Mouse (Mus musculus) spleen, embryonic (tissue): Measurements from ENCODE around the gene Acvr1c.

Experiments
- CTCF ChIA-PET: fragments of 350-600 bp; sonication (Branson Sonifier 250); formaldehyde crosslinking; loops from one replicate; lab custom pipeline; 2022; lab: Charles Lee

The Acvr1c gene

DNA sequence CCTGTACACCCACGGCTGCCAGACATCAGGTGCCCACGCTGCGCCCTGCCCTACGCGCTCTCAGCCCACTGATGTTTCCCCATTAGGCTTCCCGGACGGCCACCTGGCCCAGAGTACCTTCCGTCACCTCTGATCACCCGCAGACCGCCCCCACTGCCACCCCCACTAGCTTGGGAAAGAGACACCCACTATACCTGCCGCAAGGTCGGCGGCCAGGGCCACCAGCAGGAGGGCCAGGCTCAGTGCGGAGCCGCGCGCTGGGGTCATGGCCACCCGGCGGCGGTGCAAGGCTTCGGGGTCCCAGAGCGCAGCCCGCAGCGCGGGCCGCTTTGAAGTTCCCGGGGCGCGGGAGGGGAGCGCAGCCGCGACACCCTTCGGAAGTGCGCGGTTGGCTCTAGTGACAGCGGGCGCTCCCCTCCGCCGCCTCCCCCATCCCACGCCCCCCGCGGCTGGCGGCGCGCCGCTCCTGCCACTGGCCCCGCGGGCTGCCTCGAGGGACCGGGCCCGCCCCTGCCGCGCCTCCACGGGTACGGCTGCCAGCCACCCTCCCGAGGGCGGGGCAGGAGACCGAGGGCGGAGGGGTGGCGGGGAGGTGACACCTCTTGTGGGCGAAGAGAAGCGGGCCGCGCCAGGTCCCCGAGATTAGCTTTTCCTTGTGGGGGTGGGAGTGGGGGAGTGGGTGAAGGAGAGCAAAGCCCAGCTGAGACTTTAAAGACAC, at the start of gene Acvr1c:
Gene Acvr1c, minus strand, starts transcription at position 482 of the 718 bp plus-strand sequence.
- CTCF ChIA-PET, result no interaction called here

DNA sequence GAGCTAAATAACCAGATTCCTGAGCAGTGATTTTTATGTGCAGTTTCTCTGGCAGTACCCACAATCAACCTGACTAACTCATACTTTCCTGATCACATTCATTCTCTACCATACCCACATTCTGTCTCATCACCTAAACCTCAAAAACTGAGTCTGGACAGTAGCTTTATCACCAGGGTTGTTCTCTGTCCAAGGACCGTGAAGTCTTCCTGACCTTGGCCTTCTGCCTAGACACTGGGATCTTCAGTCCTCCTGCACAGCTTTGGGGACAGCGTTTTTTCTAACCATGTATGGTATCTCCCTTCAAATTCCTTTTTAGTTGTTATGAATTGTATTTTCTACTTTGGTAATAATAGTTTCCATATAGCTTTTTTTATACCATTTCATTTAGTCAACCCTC, 45.8 kb upstream of the Acvr1c start:
- CTCF ChIA-PET, result no interaction called here

DNA sequence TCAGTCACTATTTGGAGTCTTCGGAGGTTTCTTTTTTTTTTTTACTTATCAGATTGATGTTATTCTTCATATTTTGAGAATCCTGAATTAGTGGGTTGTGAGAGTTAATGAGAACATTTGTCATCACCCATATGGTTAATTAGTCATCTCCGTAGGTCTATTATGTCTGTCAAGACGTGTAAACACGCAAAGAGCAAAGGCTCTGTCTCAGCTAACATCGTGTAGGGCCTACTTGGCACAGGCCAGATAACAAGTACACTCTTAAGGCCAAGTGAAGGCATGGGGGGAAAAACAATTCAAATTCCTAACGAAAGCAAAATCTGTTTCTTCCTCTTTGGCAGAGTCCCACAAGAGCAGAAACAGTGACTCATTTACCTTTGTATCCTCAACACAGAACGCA, 30.9 kb upstream of the Acvr1c start:
- CTCF ChIA-PET, result no interaction called here

DNA sequence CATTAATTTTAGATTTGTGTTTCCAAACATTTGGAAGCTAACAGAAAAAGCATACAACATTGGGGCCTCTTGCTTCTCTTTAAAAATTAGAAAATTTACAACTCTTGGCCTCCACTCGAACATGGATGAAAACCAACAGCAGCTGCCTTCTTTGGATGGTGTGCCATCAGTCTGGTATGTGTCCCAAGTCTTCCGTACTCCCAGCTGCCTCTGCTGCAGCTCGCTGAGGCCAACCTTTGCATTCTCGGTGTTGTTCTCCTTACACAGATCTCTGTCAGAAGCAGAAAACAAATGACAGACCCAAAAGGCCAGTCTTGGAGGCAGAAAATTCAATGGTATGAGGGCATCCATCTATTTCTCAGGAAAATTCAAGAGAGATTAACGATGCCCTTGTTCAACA, 22.3 kb upstream of the Acvr1c start:
- CTCF ChIA-PET, result no interaction called here

DNA sequence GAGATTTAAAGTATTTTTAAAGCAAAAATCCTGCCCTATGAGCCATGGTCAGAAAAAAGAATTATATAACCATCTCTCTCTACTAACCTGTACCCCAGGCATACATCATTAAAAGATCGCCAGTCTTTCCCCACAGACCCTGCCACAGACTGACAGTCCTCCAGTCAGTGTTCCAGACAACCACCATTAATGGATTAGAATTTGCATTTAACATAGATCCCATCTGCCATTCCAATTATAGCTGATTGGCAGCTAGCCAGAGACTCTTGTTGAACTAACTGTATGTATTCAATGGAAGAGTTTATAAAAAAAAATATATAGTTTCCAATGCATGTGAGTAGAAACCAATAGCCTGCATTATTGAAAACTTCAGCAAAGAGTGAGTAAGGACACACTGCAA, 21.8 kb upstream of the Acvr1c start:
- CTCF ChIA-PET, result no interaction called here

DNA sequence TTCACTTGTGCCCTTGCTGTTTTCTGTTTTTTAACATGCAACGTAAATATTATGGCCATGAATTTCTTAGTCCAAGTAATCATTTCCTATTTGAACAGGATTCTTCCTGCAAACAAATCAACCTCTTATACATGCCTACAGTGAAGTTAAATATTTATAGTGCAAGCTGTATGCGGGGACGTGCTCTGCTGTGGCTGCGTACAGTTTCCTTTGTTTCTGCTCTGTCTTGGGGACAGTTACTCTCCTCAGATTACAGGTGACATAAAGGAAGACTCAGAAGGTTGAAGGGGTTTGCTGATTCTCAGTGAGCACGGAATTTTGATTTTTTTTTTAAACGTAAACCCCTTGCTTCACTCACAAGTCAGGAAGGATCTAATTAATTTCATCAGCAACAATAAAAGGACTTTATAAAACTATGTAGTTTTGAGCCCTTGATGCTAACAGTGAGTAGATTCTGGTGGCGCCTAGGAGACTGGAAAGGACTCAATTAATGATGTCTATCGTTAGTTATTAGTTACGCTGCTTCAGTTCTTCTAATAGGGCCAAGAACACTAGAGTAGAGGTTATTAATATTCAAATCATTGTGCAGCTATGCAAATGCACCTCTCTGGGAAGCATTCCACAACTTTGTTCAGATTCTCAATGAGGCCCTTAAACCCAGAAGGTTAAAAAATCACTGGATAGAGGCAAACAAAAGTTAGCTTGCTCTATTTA, 19.9 kb upstream of the Acvr1c start:
- CTCF ChIA-PET, result no interaction called here

DNA sequence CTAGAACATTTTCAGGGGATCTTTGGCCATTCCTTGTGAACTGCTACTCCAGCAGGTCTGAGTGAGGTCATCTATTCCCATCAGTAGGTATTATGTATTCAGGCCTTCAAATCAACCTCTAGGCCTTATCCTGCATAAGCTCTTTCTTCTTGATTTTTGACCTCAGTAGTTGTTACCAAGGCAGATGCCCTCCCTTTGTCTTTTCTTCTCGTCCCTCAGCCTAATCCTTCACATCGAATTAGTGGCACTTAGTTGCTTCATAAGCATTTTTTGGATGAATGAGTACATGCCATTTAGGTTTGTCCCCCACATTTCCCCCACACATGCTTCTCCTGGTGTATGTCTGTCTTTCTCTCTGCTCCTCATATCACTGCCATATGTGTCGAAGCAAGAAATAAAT, 8.5 kb upstream of the Acvr1c start:
- CTCF ChIA-PET, result no interaction called here

DNA sequence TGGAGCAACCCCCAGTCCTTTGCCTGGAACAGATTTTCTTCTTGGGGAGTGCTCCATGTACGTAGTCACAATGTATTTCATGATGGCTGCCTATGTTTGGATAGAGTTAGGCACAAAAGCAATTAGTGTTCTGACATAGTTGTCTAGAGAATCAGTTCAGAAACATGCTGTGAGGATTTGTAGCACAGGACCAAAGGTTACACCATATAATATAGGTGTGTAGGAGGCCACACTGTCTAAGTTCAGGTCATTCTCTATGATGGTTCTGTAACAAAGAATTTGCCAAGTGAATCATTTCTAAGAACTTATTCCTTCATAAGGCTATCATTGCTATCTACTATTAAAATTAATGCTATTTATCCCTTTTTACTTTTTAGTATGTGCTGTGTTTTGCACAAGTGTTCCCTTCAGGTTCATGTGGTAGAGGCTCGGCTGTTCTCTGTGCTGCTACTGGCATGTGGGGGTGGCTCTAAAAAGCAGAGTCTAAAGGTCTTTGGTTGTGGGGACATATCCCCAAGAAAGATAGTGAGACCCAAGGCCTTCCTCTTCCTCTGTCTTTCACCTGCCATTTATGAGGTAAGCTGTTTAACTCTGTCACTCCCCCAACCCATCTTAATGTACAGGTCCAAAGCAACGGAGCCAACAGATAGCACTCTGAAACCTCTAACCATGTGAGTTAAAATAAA, 3.8 kb upstream of the Acvr1c start:
- CTCF ChIA-PET, result no interaction called here

DNA sequence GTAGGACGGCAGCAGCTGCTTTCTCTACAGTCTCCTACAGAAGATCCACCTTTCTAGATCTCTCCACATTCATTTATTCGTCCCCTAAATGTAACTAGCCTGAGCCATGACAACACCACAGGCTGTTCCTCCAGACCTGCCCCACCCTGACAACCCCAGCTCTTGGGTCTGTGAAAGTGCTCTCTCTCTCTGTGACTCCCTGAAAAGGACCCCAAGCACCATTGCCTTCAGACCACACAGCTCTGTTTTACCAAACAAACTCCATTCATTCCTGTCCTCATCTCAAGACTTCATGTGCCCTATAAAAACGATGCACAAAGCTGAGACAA, 401 bp upstream of the Acvr1c start:
- CTCF ChIA-PET, result no interaction called here

DNA sequence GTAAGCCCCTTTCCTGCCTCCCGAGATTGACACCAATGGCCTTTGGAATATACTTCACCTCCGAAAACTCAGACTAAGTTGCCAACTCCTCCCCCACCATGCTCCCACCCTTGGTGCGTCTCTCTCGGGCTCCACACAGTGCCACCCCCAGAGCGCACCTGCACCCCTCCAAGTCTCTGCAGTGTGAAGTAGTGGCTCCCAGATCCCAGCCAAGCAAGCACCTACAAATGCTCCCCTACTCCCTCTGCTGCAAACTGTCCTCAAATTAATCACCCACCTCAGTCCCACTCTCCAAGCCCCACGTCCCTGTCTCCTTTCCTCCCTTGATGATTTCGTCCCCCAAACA, 654 bp downstream of the Acvr1c start:
- CTCF ChIA-PET, result no interaction called here

DNA sequence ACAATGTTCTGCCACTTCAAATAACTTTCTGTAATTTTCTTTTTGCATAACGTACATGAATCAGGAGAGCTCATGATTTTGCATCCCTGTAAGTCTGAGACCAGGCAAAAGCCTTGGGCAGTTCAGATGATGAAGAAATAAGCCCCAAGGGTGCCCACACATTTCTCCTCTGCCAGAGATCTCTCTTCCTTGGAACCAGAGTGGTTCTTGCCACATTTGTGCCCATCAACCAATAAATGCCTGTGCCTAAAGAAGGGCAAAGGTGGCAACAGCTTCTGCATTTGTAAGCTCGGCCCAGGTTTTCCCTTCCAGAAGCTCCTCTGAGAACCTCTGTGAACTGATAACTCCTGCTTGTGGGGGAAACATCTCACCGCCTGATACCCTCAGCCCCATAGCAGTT, 3.3 kb downstream of the Acvr1c start:
- CTCF ChIA-PET, result no interaction called here

DNA sequence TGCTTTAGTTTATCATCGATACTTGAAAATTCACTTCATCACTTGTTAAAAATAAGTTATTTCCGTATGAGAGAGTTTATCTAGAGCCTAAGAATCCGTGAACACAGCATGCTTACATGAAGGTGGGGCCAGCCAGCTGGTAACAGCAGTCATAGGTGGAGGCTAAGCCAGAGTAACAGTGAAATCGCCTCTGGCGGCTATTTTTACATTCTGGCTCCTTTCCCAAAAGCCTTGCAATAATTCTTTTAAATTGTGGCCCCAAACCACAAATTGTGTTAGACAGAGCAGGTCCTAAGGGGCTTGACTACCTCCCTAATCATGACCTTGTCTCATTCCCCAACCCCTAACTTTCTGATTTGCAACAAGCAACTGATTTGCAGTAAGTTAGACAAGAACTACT, 4.8 kb downstream of the Acvr1c start:
- CTCF ChIA-PET, result no interaction called here

DNA sequence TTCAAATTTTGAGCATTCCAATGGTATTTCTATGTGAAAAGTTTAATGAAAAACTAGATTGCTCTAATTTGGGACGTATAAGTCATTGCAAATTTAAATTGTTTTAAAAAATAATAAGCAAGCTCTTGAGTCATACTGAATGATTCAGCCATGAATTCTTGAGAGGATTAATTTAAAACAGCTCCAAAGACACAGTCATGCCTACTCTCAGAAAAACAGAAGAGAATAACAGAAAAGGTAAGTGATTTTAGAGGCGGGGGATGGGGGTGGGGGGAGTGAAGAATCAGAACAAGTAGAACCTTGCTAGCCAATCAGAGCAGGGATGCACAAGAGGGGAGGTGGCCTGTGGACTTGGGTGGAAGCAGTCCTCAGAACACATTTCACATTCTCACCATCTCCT, 7.0 kb downstream of the Acvr1c start:
- CTCF ChIA-PET, result no interaction called here

DNA sequence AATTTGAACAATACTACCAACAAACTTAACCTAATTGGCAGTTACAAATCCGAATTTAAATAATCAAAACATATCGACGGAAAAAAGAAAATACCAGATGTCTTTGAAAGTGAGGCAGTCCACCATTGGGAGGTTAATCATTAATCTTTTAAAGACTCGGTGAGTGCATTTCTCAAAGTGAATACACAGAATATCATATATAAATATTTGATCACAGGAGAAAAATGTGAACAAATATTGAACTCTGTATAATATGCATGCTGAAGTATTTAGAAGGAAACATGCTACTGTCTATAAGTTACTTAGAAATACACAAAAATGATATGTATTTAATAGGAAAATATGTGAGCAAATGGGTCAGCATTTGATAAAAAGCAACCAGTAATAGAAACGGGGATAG, 21.0 kb downstream of the Acvr1c start:
- CTCF ChIA-PET, result no interaction called here

DNA sequence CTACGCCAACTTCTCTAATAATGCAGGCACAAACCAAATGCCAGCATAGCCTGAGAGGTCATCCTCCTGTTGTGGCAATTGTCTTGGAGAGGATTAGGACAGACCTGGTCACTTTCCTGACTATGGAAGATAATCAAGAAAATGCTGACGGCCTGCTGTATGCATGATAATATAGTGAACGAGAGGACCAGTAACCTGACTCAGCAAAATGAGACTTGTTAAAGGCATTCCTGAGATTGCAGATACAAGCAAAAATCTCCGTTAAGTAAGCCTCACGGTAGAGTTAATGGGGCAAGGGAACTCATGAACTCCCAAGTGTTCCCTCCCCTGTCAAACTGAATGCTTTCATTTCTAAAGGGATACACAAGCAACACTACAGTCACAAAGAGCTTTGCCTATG, 28.1 kb downstream of the Acvr1c start:
- CTCF ChIA-PET, result no interaction called here

DNA sequence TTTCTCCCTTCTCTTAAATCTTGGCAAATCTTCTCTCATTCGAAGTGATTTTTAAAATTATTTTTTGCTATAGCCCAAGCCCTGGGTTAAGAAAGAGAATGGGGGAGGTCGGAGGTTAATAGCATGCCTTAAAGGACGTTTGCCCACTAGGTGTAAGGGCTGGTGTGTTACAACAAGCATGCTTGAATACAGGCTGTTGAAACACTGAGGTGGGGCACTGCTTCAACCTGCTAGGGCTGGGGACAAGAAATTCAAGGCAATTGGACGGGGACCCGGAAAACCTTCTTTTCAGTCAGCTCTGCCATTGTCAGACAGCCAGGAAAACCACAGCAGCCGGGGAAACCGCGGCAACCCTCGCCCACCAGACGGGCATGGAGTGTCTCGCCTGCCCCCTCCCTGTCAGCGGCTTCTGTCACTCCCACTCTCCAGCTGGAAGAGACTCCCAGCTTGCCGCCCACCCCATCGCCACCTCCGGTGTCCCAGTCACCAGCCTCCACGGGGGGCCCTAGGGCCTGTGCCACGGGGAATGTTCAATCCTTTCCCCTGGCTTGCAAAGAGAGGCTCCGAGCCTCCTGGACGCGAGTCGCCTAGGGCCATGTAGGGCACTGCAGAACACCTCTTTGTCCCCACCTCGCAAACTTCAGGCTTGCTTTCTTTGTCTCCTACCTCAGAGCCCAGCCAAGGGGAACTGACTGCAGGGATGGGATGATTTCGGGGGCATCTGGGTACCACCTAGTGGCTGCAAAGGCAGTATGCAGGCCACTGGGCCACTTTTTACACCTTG, 33.4 kb downstream of the Acvr1c start:
- CTCF ChIA-PET, result no interaction called here

DNA sequence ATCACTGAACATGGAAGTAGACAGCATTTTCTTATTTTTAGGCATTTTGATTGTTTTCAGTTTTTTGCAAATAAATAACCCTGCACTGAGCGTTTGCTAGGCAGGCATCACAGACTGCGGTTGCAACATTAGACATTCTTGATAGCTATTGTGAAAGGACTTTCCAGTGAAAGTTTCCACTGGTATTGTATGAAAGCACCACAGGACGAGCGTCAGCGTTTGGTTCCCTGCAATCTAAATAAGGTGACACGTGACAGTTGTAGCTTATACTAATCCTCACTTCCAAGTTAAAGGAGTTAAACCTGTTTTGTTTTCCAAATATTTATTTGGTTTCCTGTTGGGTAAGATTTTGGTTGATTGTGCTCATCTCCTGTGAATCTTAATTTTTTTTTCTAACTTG, 34.4 kb downstream of the Acvr1c start:
- CTCF ChIA-PET, result no interaction called here

DNA sequence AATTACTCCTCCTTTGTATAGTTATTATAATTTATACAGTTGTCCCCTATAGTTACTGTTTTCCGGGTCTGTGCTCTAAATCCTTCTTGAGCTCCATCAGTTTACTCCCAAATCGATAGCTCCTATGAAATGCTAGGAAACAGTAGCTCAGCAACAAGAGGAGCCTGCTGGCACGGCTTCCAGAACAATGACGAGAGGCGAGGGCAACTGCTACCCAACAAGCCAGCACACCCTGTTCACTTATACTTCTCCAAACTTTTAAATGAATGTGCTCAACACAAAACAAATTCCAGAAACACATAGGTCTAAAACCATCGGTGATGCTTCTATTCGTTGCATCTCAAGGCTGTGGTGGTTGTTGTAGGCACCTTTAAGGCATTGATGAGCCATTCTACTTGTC, 41.5 kb downstream of the Acvr1c start:
- CTCF ChIA-PET, result no interaction called here

DNA sequence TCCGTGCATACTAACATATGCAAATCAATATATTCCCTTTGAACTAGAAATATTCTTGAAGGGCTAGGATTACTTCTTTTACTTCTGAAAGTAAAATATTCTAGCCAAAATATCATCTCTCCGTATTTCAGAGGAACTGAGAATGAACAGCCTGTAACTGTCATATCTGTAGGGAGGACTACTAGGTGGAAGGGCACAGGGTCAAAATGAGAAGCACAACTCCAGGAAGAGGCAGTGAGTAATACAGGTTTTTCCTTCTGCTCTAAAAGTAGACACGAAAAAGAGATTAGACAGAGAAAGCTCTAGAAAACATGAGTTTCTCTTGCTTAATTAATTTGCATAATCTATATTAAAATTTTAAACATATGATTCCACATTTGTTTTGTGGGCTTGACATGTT, 48.0 kb downstream of the Acvr1c start:
- CTCF ChIA-PET, result no interaction called here

DNA sequence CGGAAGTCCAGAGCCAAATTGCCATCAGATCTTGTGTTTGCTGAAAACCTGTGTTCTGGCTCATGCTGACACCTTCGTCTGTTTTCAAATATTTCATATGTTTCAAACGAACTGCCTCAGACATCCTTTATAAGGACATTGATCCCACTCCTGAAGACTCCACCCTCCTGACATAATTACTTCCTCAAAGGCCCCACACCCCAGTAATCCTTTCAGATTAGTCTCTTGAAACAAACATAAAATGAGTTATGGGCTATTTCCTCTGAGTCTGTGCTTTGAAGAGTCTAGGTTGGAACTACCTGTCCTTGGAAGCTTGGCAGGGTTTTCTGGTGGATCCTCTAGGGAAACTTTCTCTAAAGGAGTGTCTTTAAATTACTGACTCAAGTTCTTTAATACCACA, 53.2 kb downstream of the Acvr1c start:
- CTCF ChIA-PET, result no interaction called here

DNA sequence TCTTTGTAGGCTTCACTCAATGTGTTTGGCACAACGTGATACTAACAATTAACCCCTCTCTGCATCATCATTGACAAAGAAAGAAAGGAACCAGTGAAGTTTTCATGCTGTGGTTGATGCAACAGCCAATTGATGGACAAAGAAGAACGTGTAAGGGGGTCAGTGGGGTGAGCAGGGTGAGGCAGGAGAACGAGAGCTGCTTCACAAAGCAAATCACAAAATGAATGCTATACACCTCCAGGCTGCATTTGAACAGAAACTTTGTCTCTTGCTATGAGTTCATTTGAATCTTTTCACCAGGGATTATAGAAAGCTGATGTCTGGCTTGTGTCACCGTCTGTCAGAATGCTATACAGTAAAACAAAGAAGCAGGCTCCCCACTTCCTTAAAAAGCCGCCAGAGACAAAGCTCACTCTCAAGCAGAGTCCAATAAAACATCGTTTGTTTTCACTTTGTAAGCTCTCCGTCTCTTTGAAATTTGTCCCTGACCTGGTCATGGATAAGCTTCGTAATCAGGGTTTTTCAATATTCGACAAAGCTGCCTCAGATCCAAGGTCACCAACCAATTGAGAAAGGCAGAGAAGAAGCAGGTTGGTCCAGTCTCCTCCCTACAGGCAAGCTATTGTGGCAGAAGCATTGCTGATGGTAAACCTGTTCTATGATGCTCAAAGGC, 67.8 kb downstream of the Acvr1c start:
- CTCF ChIA-PET, result no interaction called here

DNA sequence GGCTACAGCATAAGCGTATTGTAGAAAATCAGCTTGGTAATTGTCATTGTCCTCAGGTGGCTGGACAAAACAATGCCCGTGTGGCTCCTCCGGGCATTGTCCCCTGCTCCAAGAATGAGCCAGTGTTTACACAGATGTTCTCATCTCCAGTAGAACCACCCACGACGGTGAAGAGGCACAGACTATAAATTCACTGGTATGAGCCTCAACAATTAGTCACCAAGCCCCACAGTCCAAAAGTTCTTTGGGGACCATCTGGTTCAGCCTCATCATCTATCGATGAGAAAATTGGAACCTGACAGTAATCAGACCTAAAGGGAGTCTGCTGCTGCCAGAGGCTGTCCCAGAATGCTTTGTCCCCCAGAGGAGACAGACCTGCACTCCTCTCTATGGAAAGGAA, 68.4 kb downstream of the Acvr1c start:
- CTCF ChIA-PET, result no interaction called here
